Mouse (Mus musculus) left cerebral cortex, postnatal 36 days (tissue): ENCODE results near the gene Ranbp3l. TPM values are rescaled to one million over a fixed set of nuclear protein-coding genes. Genes with fewer than 3 reads are reported as not detected.
A peak's percentile ranks its signal among the peaks of the same experiment; 100 is the strongest.

ENCODE experiments used
- DNase-seq, 2 experiments: peaks; one replicate each; pipeline ENCODE4 v3.0.0; 2021 to 2022; ENCODE audit warnings: low spot score in 2 of 2, mixed read lengths in 1 of 2
- intact Hi-C: fragments of 180-260 bp; cut with DNase I; formaldehyde crosslinking; loops from one replicate; pipeline ENCODE4 v1.15.1; 2025
- total RNA-seq, 2 experiments: library from RNA; stranded (reverse); gene quantifications; 2 replicates each; pipeline ENCODE4 v1.2.3; 2021

The Ranbp3l gene
- total RNA-seq, 2 experiments from 2014 or later: 8.4 to 10.9 TPM

GRCm38 (mm10) chr15:9088683-9089072 is 120.9 kb downstream of the Ranbp3l start:
- no peak for DNase-seq
- intact Hi-C loops: no loop called here

GRCm38 (mm10) chr15:9089136-9089720 is 121.5 kb downstream of the Ranbp3l start:
- intact Hi-C loops: no loop called here
- DNase-seq: no peak

- intact Hi-C loops: no loop called here
Observed at GRCm38 (mm10) chr15:9090662-9091061, 122.9 kb downstream of the Ranbp3l start.

GRCm38 (mm10) chr15:9093598-9094365 is 126.0 kb downstream of the Ranbp3l start:
- no peak for DNase-seq
- intact Hi-C loops: no loop called here

More at GRCm38 (mm10) chr15:9090662-9091061, 122.9 kb downstream of the Ranbp3l start:
- no peak for DNase-seq

GRCm38 (mm10) chr15:9094366-9094750 is 126.6 kb downstream of the Ranbp3l start:
- DNase-seq: peak; percentile 38 to 46
- intact Hi-C loops: no loop called here

GRCm38 (mm10) chr15:9096865-9097264 is 129.1 kb downstream of the Ranbp3l start:
- DNase-seq: no peak
- intact Hi-C loops: no loop called here

GRCm38 (mm10) chr15:9100446-9101077 is 132.8 kb downstream of the Ranbp3l start:
- intact Hi-C loops: no loop called here
- DNase-seq: no peak

GRCm38 (mm10) chr15:9106303-9107074 is 138.7 kb downstream of the Ranbp3l start:
- DNase-seq: no peak
- intact Hi-C loops: no loop called here

- intact Hi-C loops: no loop called here
- no peak for DNase-seq
Observed at GRCm38 (mm10) chr15:9110526-9111347, 143.0 kb downstream of the Ranbp3l start.

GRCm38 (mm10) chr15:9111648-9112047 is 143.9 kb downstream of the Ranbp3l start:
- no peak for DNase-seq
- intact Hi-C loops: no loop called here

- intact Hi-C loops: no loop called here
- DNase-seq: no peak
Observed at GRCm38 (mm10) chr15:9113556-9113955, 145.8 kb downstream of the Ranbp3l start.

GRCm38 (mm10) chr15:9114131-9114530 is 146.4 kb downstream of the Ranbp3l start:
- intact Hi-C loops: no loop called here

GRCm38 (mm10) chr15:9114599-9114998 is 146.8 kb downstream of the Ranbp3l start:
- intact Hi-C loops: no loop called here
- no peak for DNase-seq

More at GRCm38 (mm10) chr15:9114131-9114530, 146.4 kb downstream of the Ranbp3l start:
- no peak for DNase-seq

Other genes starting within 250 kb of the Ranbp3l start
- 10 to 100 TPM; 47.6 to 48.2 TPM for gene Nadk2, start 103.3 kb downstream of the Ranbp3l start, total RNA-seq
- gene Lmbrd2, start 172.6 kb downstream of the Ranbp3l start, total RNA-seq: 10 to 100 TPM; 61.1 to 68.9 TPM
- 1 to 10 TPM; 4.3 to 6.1 TPM for gene Skp2, start 187.5 kb downstream of the Ranbp3l start, total RNA-seq